Mouse (Mus musculus) heart, postnatal 0 days (tissue): Measurements from ENCODE around the gene Gpr68.

Experiments
- CTCF ChIP-seq: IDR thresholded peaks from 2 replicates; pipeline ENCODE4 v1.5.1; 2016; ENCODE audit warnings: antibody characterized with exemption, control low read depth, low read depth
- EP300 ChIP-seq: IDR thresholded peaks from 2 replicates; pipeline ENCODE4 v1.6.1; 2016; ENCODE audit warnings: antibody characterized with exemption, low read depth

GRCm38 (mm10) chr12:100839079-100839600 lies 68.9 kb downstream of the Gpr68 start:
- TF ChIP-seq CTCF = no peak
- no peak for TF ChIP-seq EP300
